Mouse (Mus musculus): Measurements from ENCODE around the gene 4833420G17Rik. TPM values are rescaled to one million over a fixed set of nuclear protein-coding genes. Genes with fewer than 3 reads are reported as not detected.

4833420G17Rik gene
- polyA plus RNA-seq (2012; rRNA removed) = 79.7 and 99.0 TPM in 2 replicates

GRCm38 (mm10) chr13:119462596-119463560 lies at the start of gene 4833420G17Rik:
Gene 4833420G17Rik (plus strand): TSS chr13:119462768.

DNA sequence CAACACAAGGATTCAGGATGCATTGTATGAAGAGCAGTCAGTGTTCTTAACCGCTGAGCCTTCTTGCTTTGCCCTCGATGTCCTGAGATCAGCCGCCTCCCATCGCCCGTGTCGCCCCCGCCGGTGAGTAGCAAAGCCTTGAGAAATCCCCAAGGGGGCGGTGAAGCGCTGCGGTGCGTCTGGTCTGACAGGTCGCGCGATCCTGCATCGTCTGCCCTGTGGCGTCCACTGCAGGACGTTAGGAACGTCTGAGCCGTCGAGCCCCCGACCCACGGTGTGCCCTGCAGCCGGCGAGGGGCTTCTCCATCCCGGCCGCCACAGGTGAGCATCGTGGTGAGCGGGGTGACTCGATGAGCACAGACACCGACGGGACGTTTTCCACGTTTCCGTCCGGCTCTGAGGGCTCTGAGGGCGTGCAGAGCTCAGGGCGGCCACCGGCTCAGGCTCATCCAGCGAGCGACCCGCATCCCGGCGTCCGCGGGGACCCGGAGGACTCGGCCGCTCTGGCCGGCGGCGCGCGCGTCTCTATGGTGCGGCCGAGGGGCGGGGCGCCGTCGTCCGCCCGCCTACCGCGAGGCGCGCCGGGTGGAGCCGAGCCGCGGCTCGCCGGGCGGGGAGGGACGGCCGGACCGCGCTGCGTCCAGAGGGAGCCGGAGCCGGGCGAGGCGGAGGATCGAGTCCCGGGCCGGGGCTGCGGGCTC lies 25.5 kb downstream of the 4833420G17Rik start, which contains the start of the genes Tmem267 and 3110070M22Rik:
TSS of gene Tmem267 (plus strand) at position 160 of the 701 bp plus-strand sequence.
TSS of gene 3110070M22Rik (minus strand) at position 504 of the 701 bp plus-strand sequence.

Other genes starting within 250 kb of the 4833420G17Rik start
- gene Paip1, start 34.2 kb upstream of the 4833420G17Rik start, polyA plus RNA-seq (2012; rRNA removed) = 63.5 and 85.3 TPM in 2 replicates
- 3.4 and 5.1 TPM in 2 replicates for gene Tmem267, start 25.3 kb downstream of the 4833420G17Rik start, polyA plus RNA-seq (2012; rRNA removed)
- 0.25 and 1.2 TPM in 2 replicates for gene 3110070M22Rik, start 25.6 kb downstream of the 4833420G17Rik start, polyA plus RNA-seq (2012; rRNA removed)
- 0.05 and 0.12 TPM in 2 replicates for gene Ccl28, start 161.1 kb downstream of the 4833420G17Rik start, polyA plus RNA-seq (2012; rRNA removed)
- 238 and 252 TPM in 2 replicates for gene Hmgcs1, start 227.6 kb downstream of the 4833420G17Rik start, polyA plus RNA-seq (2012; rRNA removed)

Data from central nervous system, embryonic 11.5 days (tissue).